Mouse (Mus musculus): ENCODE data around the gene Cfap36. TPM values are rescaled to one million over a fixed set of nuclear protein-coding genes. Genes with fewer than 3 reads are reported as not detected.

Gene Cfap36
- polyA plus RNA-seq, 1 experiment from 2014 or later = 33.0 TPM

Other genes with a start within 250 kb of the Cfap36 start
- gene Pnpt1, start 116.7 kb downstream of the Cfap36 start, polyA plus RNA-seq (2018) = 27.9 to 38.9 TPM (median 30.4 TPM) in 3 replicates
- gene Ppp4r3b, start 74.5 kb downstream of the Cfap36 start, polyA plus RNA-seq (2018) = 30.5 to 42.1 TPM (median 41.2 TPM) in 3 replicates
- gene Ccdc88a, start 126.2 kb upstream of the Cfap36 start, polyA plus RNA-seq (2018) = 9.5 to 16.3 TPM (median 12.5 TPM) in 3 replicates